Mouse (Mus musculus) embryonic stem cell, embryonic (primary cell): ENCODE results near the gene Gstm6.
"Not testable (repeated sequence)": the region's sequence is repeated elsewhere in the genome, so short reads cannot be mapped to it uniquely, and the experiment has no call there.

ENCODE experiments used
- CTCF ChIA-PET, 4 experiments: fragments of 300-600 bp in 2 of 4; fragments of 350-600 bp in 2 of 4; sonication (Branson Sonifier 250); formaldehyde crosslinking; loops; one replicate each; lab custom pipeline; 2022; ENCODE audit warnings: inconsistent platforms in 2 of 4; lab: Charles Lee
- POLR2A ChIA-PET, 4 experiments: fragments of 300-600 bp in 2 of 4; fragments of 350-600 bp in 2 of 4; sonication (Branson Sonifier 250); formaldehyde crosslinking; loops; one replicate each; lab custom pipeline; 2022; ENCODE audit warnings: antibody characterized with exemption in 4 of 4, inconsistent platforms in 1 of 4; lab: Charles Lee

Gene Gstm6

GRCm38 (mm10) chr3:107929731-107930130, 13.8 kb downstream of the Gstm6 start:
- ChIA-PET CTCF (interaction anchor here in 2 of 4 experiments (0.6 to 1.4 kb wide), 2 partner anchors 14 to 119 kb away, joined by 3 to 6 read pairs; partner anchors contain the start of gene Gstm6 (in 1 of the 2)), POLR2A (interaction anchor here in 2 of 4 experiments (1.5 to 2.4 kb wide), 4 partner anchors 9 to 217 kb away, joined by 4 to 11 read pairs (median 8); no protein-coding TSS in a partner anchor)

DNA sequence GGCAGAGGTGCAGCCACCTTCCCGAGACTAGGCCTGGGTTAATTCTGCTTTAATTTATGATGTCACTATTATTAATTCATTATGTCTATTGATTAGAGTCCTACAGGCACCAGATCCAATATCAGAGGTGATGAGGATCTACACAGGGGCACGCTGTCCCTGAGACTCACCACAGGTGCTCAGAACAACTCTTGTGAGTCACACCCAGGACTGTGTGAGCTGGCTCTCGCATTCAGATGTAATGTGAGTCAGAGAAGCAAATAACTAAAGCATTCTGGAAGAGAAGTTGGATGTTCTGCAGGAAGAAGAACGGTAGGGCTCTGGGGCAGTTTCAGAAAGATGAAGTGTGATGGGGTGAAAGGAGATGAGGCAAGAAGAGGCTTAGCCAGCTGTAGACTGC, 14.3 kb downstream of the Gstm6 start:
- ChIA-PET POLR2A (interaction anchor here in 1 of 4 experiments (1.5 kb wide), 1 partner anchor 67 kb away, joined by 4 read pairs; no protein-coding TSS in a partner anchor), CTCF (interaction anchor here in 2 of 4 experiments (0.6 to 1.4 kb wide), 5 partner anchors 10 to 302 kb away, joined by 3 to 6 read pairs (median 3); partner anchors contain the start of genes Gstm1 (in 1 of the 2) and Gstm6 (in 1 of the 2))

GRCm38 (mm10) chr3:107928691-107929090, 14.9 kb downstream of the Gstm6 start:
- ChIA-PET POLR2A (interaction anchor here in 1 of 4 experiments (1.5 kb wide), 1 partner anchor 68 kb away, joined by 4 read pairs; no protein-coding TSS in a partner anchor), CTCF (interaction anchor here in 1 of 4 experiments (0.6 to 1.4 kb wide), 4 partner anchors 11 to 302 kb away, joined by 3 to 6 read pairs (median 3); partner anchors contain the start of genes Gstm1 and Gstm6)

DNA sequence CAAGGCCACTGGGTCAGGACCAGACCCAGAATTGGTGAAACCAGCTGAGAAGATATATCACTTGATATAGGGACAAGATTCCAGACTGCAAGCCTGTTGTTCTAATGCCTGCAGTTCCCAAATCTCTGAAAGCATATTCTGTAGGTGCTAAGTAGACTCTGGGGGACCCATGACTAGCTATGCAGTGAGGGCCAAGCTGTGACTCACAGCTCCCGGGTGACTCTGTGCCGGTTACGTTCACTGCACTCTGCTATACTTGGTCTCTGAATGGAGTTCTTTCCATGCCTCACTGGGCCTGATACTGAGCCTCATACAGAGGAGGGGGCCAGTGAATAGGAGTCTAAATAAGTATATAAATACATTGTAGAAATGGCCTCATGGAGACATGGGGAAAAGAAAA, 15.7 kb downstream of the Gstm6 start:
- ChIA-PET POLR2A (no interaction called here), CTCF (interaction anchor here in 3 of 4 experiments (0.5 to 1.0 kb wide), 4 partner anchors 10 to 130 kb away, joined by 3 to 14 read pairs (median 3); partner anchors contain the start of gene Gstm6 (in 1 of the 3))

DNA sequence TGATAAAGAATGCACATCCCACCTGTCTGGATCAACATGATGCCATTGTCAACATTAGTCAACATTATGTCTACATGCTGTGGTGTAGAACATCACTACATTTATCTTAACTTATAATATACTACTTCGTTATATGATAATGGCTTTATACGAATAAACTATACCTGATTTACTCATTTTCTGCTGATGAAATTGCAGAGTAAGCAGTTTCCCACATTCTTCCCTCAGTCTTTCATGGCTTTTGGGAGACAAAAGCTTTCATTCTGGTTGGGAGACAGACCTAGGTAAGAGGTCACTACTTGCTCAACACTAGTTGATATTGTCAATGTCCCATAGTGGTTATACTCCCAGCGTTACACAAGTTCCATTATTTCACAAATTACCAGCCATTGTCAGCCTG, 18.2 kb downstream of the Gstm6 start:
- CTCF ChIA-PET: interaction anchor here in 1 of 4 experiments (1.8 kb wide), 1 partner anchor 58 kb away, joined by 4 read pairs; no protein-coding TSS in a partner anchor

GRCm38 (mm10) chr3:107920348-107920747, 23.2 kb downstream of the Gstm6 start:
- POLR2A ChIA-PET: interaction anchor here in 3 of 4 experiments (0.6 to 2.2 kb wide), 6 partner anchors 10 to 587 kb away, joined by 3 to 11 read pairs (median 3); partner anchors contain the start of genes Gstm7 (in 1 of the 3) and Psma5 (in 1 of the 3)
- CTCF ChIA-PET: interaction anchor here in 2 of 4 experiments (0.6 to 2.5 kb wide), 4 partner anchors 53 to 464 kb away, joined by 3 to 9 read pairs (median 4); no protein-coding TSS in a partner anchor

More for the DNA sequence above, 18.2 kb downstream of the Gstm6 start:
- POLR2A ChIA-PET: interaction anchor here in 3 of 4 experiments (0.6 to 1.3 kb wide), 3 partner anchors 8 to 92 kb away, joined by 3 read pairs; partner anchors contain the start of gene Gstm1 (in 1 of the 3)

DNA sequence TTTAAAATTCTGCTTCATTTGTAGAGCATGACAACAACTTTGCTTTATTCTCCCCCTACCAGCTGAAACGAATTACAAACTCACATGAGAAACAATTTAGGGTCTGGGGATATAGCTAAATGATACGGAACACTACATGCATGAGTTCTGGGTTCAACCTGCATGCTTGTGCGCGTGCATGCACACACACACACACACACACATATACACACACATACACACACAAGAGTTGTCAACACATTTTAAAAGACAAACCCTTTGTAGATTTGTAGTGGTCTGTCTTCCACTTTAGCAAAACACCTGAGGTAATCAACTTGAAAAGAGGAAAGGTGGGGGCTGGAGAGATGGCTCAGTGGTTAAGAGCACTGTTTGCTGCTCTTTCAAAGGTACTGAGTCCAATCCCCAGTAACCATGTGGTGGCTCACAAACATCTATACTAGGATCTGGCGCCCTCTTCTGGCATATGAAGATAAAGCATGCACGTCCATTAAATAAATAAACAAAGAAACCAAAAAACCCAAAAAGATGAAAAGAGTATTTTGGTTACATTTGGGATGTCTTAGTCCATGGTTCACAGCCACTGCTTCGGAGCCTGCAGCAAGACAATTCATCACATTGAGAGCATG, 25.7 kb downstream of the Gstm6 start:
- POLR2A ChIA-PET: interaction anchor here in 3 of 4 experiments (0.6 to 1.7 kb wide), 8 partner anchors 7 to 339 kb away, joined by 3 to 4 read pairs (median 3); partner anchors contain the start of genes Gstm7 (in 2 of the 3), Ampd2 (in 1 of the 3) and Psma5 (in 1 of the 3)
- CTCF ChIA-PET: interaction anchor here (0.6 to 3.1 kb wide), 33 partner anchors 10 to 1112 kb away, joined by 3 to 18 read pairs (median 4); partner anchors contain the start of genes Gstm6 (in 2 of the 4) and Gstm7 (in 2 of the 4)

DNA sequence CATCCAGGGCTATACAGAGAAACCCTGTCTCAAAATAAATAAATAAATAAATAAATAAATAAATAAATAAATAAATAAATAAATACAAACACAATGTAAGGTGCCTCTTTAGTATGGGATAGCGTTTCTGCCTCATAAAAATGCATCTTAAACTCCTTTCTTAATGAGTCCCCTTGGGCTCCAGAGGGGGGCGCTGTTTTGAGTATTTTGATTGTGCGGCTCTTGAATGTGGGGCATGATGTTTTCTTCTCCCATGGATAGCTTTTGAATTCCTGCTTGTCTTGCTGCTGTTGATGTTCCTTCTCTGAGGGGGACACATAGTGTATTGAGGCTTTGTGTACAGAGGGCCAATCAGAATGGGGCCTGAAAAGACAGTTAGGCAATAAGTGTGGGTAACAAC, 26.5 kb downstream of the Gstm6 start:
- CTCF ChIA-PET: interaction anchor here (0.6 to 3.1 kb wide), 25 partner anchors 9 to 1425 kb away, joined by 3 to 18 read pairs (median 4); partner anchors contain the start of genes Gstm6 (in 2 of the 4) and Gstm7 (in 2 of the 4)
- POLR2A ChIA-PET: interaction anchor here in 3 of 4 experiments (0.6 to 1.7 kb wide), 10 partner anchors 8 to 340 kb away, joined by 3 to 5 read pairs (median 3); partner anchors contain the start of genes Gstm7 (in 2 of the 3), Ampd2 (in 1 of the 3), Atxn7l2 (in 1 of the 3) and Gstm6 (in 1 of the 3)

- POLR2A ChIA-PET: interaction anchor here in 2 of 4 experiments (0.8 to 1.6 kb wide), 4 partner anchors 27 to 340 kb away, joined by 3 to 5 read pairs (median 3); partner anchors contain the start of genes Atxn7l2 (in 1 of the 2), Gstm6 (in 1 of the 2) and Psma5 (in 1 of the 2)
Observed at GRCm38 (mm10) chr3:107916674-107917073, 26.9 kb downstream of the Gstm6 start.

DNA sequence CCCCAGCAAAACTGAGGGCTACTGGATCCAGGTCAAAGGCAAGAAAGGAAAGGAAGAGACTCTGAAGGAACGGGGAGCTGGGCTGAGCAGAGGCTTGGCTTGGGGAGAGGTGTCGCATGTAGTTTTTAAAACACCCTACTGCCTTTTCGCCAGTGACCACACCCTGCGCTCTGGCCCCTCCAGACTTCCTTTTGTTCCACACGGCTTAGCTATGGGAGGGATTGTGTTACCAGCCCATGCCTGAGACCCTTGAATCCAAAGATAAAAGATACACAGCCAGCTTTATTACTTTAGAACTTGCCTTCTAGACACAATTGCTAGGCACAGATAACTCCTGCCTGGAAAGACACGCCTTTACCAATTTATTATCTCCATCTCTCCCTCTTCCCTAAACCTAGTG, 37.6 kb downstream of the Gstm6 start:
- CTCF ChIA-PET: interaction anchor here in 1 of 4 experiments (0.6 kb wide), 1 partner anchor 306 kb away, joined by 3 read pairs; no protein-coding TSS in a partner anchor
- POLR2A ChIA-PET: interaction anchor here in 1 of 4 experiments (0.6 to 0.9 kb wide), 2 partner anchors 11 to 475 kb away, joined by 3 read pairs; partner anchors contain the start of gene Gstm5

More at GRCm38 (mm10) chr3:107916674-107917073, 26.9 kb downstream of the Gstm6 start:
- CTCF ChIA-PET: interaction anchor here (0.9 to 3.1 kb wide), 10 partner anchors 14 to 53 kb away, joined by 3 to 18 read pairs (median 8); partner anchors contain the start of genes Gstm6 (in 1 of the 4) and Gstm7 (in 1 of the 4)

DNA sequence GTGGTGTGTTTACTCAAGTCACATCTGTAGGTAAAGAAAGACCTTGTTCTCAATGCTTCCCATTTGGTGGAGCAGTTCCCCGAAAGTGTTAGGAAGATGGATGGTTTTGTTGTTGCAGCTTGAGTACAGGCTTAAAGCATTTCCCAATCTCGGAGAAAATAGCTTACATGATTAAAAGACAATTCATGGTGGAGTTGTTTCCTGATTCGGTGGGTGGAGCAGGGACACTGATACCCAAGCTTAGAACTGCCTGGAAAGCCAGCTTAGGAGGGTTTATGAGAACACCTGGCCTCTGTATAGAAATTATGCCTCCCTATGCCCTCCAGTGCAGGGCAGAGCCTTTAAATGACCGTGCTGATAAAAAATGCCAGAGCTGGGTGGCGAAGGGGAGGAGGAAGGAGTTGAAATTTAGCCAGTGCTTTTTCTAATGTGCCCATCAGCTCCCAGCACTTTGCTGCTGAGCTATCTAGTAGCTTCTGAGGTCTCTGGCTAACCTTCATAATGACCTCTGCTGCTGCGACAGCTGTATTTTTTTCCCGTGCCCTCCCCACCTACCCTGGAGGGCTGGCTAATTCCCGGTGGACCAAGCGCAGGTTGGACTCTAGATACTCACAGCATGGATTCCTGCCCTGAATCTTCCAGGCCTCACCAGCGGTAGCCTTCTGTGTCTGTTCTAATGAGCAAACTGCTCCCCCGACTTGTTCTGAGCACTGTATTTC, 42.4 kb downstream of the Gstm6 start:
- ChIA-PET CTCF (no interaction called here), POLR2A (interaction anchor here in 1 of 4 experiments (0.9 kb wide), 1 partner anchor 30 kb away, joined by 3 read pairs; the partner anchor contains the start of gene Gstm7)

DNA sequence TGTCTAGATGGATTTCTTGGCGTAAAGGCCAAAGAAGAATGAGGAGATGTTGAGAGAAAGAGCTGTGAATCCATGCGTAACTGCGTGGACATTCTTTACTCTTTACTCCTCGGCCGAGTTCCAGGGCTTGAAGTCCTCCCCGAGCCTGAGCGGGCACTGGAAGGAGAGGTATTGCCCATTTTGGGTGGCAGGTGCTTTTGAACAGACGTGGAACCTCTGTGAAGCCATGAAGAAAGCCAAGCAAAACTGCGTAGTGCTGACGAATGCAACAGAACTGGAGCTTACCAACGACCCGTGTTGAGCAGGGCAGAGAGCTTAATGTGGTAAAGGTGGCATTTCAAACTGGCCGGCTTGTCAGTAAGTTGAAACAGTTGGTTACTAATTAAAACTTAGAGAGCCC, 44.9 kb downstream of the Gstm6 start:
- ChIA-PET CTCF (interaction anchor here in 3 of 4 experiments (0.6 to 1.4 kb wide), 3 partner anchors 32 to 109 kb away, joined by 3 to 5 read pairs (median 5); partner anchors contain the start of gene Gstm7 (in 1 of the 3)), POLR2A (interaction anchor here in 1 of 4 experiments (0.5 to 1.2 kb wide), 3 partner anchors 22 to 483 kb away, joined by 3 read pairs; no protein-coding TSS in a partner anchor)

DNA sequence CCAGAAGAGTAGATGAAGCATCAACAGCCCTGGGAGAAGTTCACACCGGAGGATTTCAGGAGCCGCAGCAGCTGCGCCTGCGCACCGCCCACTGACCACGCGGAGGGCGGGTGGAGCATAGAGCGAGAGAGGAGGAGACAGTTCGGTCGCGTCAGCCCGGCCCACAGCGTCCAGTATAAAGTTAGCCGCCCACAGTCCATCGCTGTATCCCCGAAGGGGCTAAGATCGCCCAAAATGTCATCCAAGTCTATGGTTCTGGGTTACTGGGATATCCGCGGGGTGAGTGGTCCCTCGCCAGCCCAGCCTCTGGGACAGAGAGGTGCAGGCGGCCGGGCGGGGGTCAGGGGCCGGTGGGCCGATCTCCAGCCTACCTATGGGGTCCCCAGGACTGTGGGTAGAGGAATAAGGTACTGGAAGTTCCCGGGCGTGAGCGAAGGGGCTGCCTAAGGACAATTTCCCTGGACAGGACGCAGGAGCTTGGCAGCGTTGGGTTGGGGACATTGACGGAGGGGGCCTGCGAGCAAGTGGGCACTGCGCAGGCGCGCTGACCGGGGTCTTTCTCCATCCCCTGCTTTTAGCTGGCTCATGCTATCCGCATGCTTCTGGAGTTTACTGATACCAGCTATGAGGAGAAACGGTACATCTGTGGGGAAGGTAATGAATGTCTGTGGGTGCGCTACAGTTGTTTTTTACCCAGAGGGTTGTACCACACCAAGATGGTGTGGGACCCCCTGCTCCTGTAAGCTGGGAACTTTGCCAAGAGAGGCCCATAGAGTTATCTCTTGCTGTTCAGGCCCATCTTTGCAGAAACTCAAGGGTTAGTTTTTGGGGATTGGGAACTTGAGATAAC, 47.6 kb downstream of the Gstm6 start, which contains the start of gene Gstm5:
TSS of gene Gstm5 (plus strand) at position 102 of the 850 bp plus-strand sequence.
- CTCF ChIA-PET: interaction anchor here in 2 of 4 experiments (0.6 to 1.8 kb wide), 4 partner anchors 32 to 250 kb away, joined by 3 to 5 read pairs (median 3); partner anchors contain the start of genes Gnai3 (in 1 of the 2) and Gstm7 (in 1 of the 2)
- POLR2A ChIA-PET: interaction anchor here in 1 of 4 experiments (0.6 to 1.1 kb wide), 3 partner anchors 10 to 36 kb away, joined by 3 to 4 read pairs (median 4); partner anchors contain the start of gene Gstm7

DNA sequence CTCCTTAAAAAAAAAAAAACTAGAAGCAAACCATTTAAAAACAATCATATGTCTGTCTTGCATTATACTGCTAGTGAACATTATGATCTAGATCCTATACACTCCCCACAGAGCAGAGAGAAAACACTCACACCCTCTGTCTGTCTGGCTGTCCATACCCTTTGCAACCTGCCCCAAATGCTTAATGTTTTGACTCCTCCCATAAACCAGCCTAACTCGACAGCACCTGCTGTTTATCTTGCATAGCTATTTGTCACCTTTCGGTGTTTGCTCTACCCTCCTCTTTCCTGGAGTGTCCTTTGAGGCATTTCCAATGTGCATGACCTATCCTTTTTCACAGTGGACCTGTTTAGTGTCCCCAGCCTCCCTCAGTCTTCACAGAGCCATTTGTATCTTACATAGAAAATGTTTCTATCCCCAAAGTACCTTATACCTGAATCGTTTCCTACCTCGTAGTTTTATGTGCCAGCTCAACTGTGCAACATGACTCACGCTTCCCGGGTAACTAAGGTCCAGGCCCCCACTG, 48.3 kb downstream of the Gstm6 start:
- ChIA-PET CTCF (interaction anchor here in 1 of 4 experiments (0.6 to 1.8 kb wide), 2 partner anchors 36 to 250 kb away, joined by 3 to 5 read pairs; partner anchors contain the start of genes Gnai3 and Gstm7), POLR2A (interaction anchor here in 1 of 4 experiments (0.8 kb wide), 1 partner anchor 11 kb away, joined by 3 read pairs; no protein-coding TSS in a partner anchor)

- CTCF ChIA-PET, POLR2A ChIA-PET: not testable (repeated sequence)
Observed at GRCm38 (mm10) chr3:107889236-107889635, 54.3 kb downstream of the Gstm6 start.
